Mouse (Mus musculus): ENCODE results near the gene Chrm1. TPM values are rescaled to one million over a fixed set of nuclear protein-coding genes. Genes with fewer than 3 reads are reported as not detected.

Chrm1 gene
- total RNA-seq, 2 experiments from 2014 or later, result not detected

GRCm38 (mm10) chr19:8681633-8682362, 18.2 kb downstream of the Chrm1 start:
- intact Hi-C loops (cut with DNase I), result loop anchor here (2.0 to 10.0 kb wide), 2 partner anchors 19 to 957 kb away; partner anchors contain the start of gene Chrm1
- DNase-seq, result no peak

- peak; percentile 83 to 89 for DNase-seq
Measured at GRCm38 (mm10) chr19:8682996-8683395, 19.4 kb downstream of the Chrm1 start.

GRCm38 (mm10) chr19:8683627-8684026, 20.0 kb downstream of the Chrm1 start:
- intact Hi-C loops (cut with DNase I), result loop anchor here (1.0 to 10.0 kb wide), 3 partner anchors 21 to 959 kb away; partner anchors contain the start of gene Chrm1
- no peak for DNase-seq

More at GRCm38 (mm10) chr19:8682996-8683395, 19.4 kb downstream of the Chrm1 start:
- intact Hi-C loops (cut with DNase I), result loop anchor here (1.0 to 10.0 kb wide), 3 partner anchors 20 to 958 kb away; partner anchors contain the start of gene Chrm1

- intact Hi-C loops (cut with DNase I), result no loop called here
- no peak for DNase-seq
Measured at GRCm38 (mm10) chr19:8691871-8692539, 28.4 kb downstream of the Chrm1 start.

GRCm38 (mm10) chr19:8692740-8693139, 29.2 kb downstream of the Chrm1 start:
- intact Hi-C loops (cut with DNase I), result no loop called here

GRCm38 (mm10) chr19:8695330-8695729, 31.7 kb downstream of the Chrm1 start:
- intact Hi-C loops (cut with DNase I), result no loop called here
- DNase-seq, result peak; percentile 21 to 43

More at GRCm38 (mm10) chr19:8692740-8693139, 29.2 kb downstream of the Chrm1 start:
- DNase-seq, result no peak

- intact Hi-C loops (cut with DNase I), result no loop called here
- no peak for DNase-seq
Measured at GRCm38 (mm10) chr19:8699652-8700051, 36.1 kb downstream of the Chrm1 start.

GRCm38 (mm10) chr19:8702458-8702857, 38.9 kb downstream of the Chrm1 start:
- intact Hi-C loops (cut with DNase I), result no loop called here
- peak; percentile 22 to 50 for DNase-seq

- DNase-seq, result no peak
Measured at GRCm38 (mm10) chr19:8703571-8703970, 40.0 kb downstream of the Chrm1 start.

GRCm38 (mm10) chr19:8705026-8705708, 41.6 kb downstream of the Chrm1 start:
- DNase-seq, result no peak
- intact Hi-C loops (cut with DNase I), result no loop called here

More at GRCm38 (mm10) chr19:8703571-8703970, 40.0 kb downstream of the Chrm1 start:
- intact Hi-C loops (cut with DNase I), result no loop called here

GRCm38 (mm10) chr19:8706132-8706667, 42.6 kb downstream of the Chrm1 start:
- DNase-seq, result no peak
- intact Hi-C loops (cut with DNase I), result no loop called here

GRCm38 (mm10) chr19:8706930-8707329, 43.3 kb downstream of the Chrm1 start:
- DNase-seq, result no peak
- intact Hi-C loops (cut with DNase I), result no loop called here

GRCm38 (mm10) chr19:8708954-8709353, 45.4 kb downstream of the Chrm1 start:
- intact Hi-C loops (cut with DNase I), result no loop called here
- DNase-seq, result no peak

GRCm38 (mm10) chr19:8710057-8710456, 46.5 kb downstream of the Chrm1 start:
- DNase-seq, result peak; percentile 49 to 56

GRCm38 (mm10) chr19:8711506-8711905, 47.9 kb downstream of the Chrm1 start:
- DNase-seq, result no peak
- intact Hi-C loops (cut with DNase I), result no loop called here

More at GRCm38 (mm10) chr19:8710057-8710456, 46.5 kb downstream of the Chrm1 start:
- intact Hi-C loops (cut with DNase I), result no loop called here

GRCm38 (mm10) chr19:8711949-8712869, 48.6 kb downstream of the Chrm1 start:
- intact Hi-C loops (cut with DNase I), result no loop called here
- no peak for DNase-seq

- intact Hi-C loops (cut with DNase I), result no loop called here
- peak; percentile 76 to 84 for DNase-seq
Measured at GRCm38 (mm10) chr19:8712870-8713305, 49.3 kb downstream of the Chrm1 start.

- DNase-seq, result peak; percentile 95 to 96
- intact Hi-C loops (cut with DNase I), result no loop called here
Measured at GRCm38 (mm10) chr19:8713306-8713996, 49.9 kb downstream of the Chrm1 start.
